8 mouse cellular contexts compared by ENCODE assay signal in genomic region chr17:27797341-27797872, GRCm38 (mm10). TPM values are rescaled to one million over a fixed set of nuclear protein-coding genes. Genes with fewer than 3 reads are reported as not detected.
A peak's percentile ranks its signal among the peaks of the same experiment; 100 is the strongest.
DNase-seq lines count a peak whose midpoint lies in the region; ATAC-seq and TF ChIP-seq lines count a peak whose summit lies in the region.

No protein-coding gene starts in this region.

- H3K4me3 ChIP-seq in layer of hippocampus, adult 2 months, result peak overlapping the region; percentile 7; the same call in 1 of the 2 replicates
- no peak overlapping the region for H3K4me3 ChIP-seq in embryonic facial prominence, embryonic 15.5 days (replicated peaks)
- peak overlapping the region; percentile 45 for H3K4me3 ChIP-seq in heart, embryonic 16.5 days (ENCODE audit: low read length)
- H3K4me3 ChIP-seq in lung, postnatal 0 days (ENCODE audit: low read depth, low read length), result no peak overlapping the region

- H3K9ac ChIP-seq in embryonic facial prominence, embryonic 15.5 days, result no peak overlapping the region
- peak overlapping the region; percentile 54 for H3K9ac ChIP-seq in heart, embryonic 16.5 days (ENCODE audit: low read length)
- 0 out of 2 replicates have a peak overlapping the region, but pooled peaks have one; percentile 3 for H3K9ac ChIP-seq in lung, postnatal 0 days (replicated peaks; ENCODE audit: low read depth)

- WGBS in embryonic facial prominence, embryonic 15.5 days, result 33% methylated on average over 11 of the region's 11 CpGs
- 5% methylated on average over 11 of the region's 11 CpGs for WGBS in heart, embryonic 16.5 days
- 22% methylated on average over 11 of the region's 11 CpGs for WGBS in lung, postnatal 0 days

- H3K27me3 ChIP-seq in embryonic facial prominence, embryonic 15.5 days, result no peaks in the 10 kb centered on the region
- no peaks in the 10 kb centered on the region for H3K27me3 ChIP-seq in heart, embryonic 16.5 days (ENCODE audit: control insufficient read depth, insufficient read depth, low read length)
- H3K27me3 ChIP-seq in lung, postnatal 0 days (replicated peaks; ENCODE audit: insufficient read depth, low read length), result no peaks in the 10 kb centered on the region

- H3K27ac ChIP-seq in layer of hippocampus, adult 2 months, result peak overlapping the region; percentile 79
- peak overlapping the region; percentile 82 for H3K27ac ChIP-seq in embryonic facial prominence, embryonic 15.5 days (replicated peaks)
- peak overlapping the region; percentile 89 for H3K27ac ChIP-seq in heart, embryonic 16.5 days (ENCODE audit: low read length)
- H3K27ac ChIP-seq in lung, postnatal 0 days (ENCODE audit: low read length), result peak overlapping the region; percentile 66

- peak overlapping the region; percentile 34 for H3K4me2 ChIP-seq in embryonic facial prominence, embryonic 15.5 days (replicated peaks)
- H3K4me2 ChIP-seq in heart, embryonic 16.5 days (ENCODE audit: low read depth, low read length), result peak overlapping the region; percentile 75
- H3K4me2 ChIP-seq in lung, postnatal 0 days (replicated peaks; ENCODE audit: low read depth, low read length), result peak overlapping the region; percentile 23; the same call in 1 of the 2 replicates

- TF ChIP-seq CTCF in layer of hippocampus, adult 2 months (conservative IDR thresholded peaks at IDR 0.05), result no peak
- TF ChIP-seq CTCF in lung, postnatal 0 days (IDR thresholded peaks at IDR 0.05), result no peak

- peak in 1 of 2 experiments; percentile 24 for DNase-seq in layer of hippocampus, adult 2 months (ENCODE audit: low spot score in 2 of 2)
- no peak for DNase-seq in layer of hippocampus, adult 9-10 months (ENCODE audit: low spot score)
- DNase-seq in kidney, postnatal 10 days, result peak; percentile 61
- peak; percentile 68 for DNase-seq in lung, postnatal 0 days (ENCODE audit: low spot score)
- DNase-seq in right cerebral cortex, postnatal 4 days, result peak; percentile 14
- DNase-seq in left cerebral cortex, adult 11 months (ENCODE audit: low spot score), result no peak

- no peak for TF ChIP-seq EP300 in lung, postnatal 0 days (IDR thresholded peaks at IDR 0.05)

- ATAC-seq in embryonic facial prominence, embryonic 15.5 days (ENCODE audit: insufficient number of reproducible peaks, low FRiP score, low TSS enrichment, low read depth), result no peak
- peak; percentile 33; the same call in 1 of the 2 replicates for ATAC-seq in heart, embryonic 16.5 days (replicated peaks; ENCODE audit: extremely low read depth, insufficient read depth, low FRiP score)
- ATAC-seq in lung, postnatal 0 days, result peak; percentile 29

- H3K36me3 ChIP-seq in embryonic facial prominence, embryonic 15.5 days, result no peaks in the 10 kb centered on the region
- H3K36me3 ChIP-seq in heart, embryonic 16.5 days (ENCODE audit: control insufficient read depth, insufficient read depth), result 0 out of 2 replicates have a peak, but pooled peaks cover 3% of the 10 kb centered on the region
- H3K36me3 ChIP-seq in lung, postnatal 0 days (ENCODE audit: insufficient read depth, low read length), result no peaks in the 10 kb centered on the region

- H3K9me3 ChIP-seq in embryonic facial prominence, embryonic 15.5 days (replicated peaks), result no peaks in the 10 kb centered on the region
- no peaks in the 10 kb centered on the region for H3K9me3 ChIP-seq in heart, embryonic 16.5 days (replicated peaks; ENCODE audit: control insufficient read depth, low read length)
- no peaks in the 10 kb centered on the region for H3K9me3 ChIP-seq in lung, postnatal 0 days (ENCODE audit: low read length)

- peaks cover 52% of the 10 kb centered on the region for H3K4me1 ChIP-seq in embryonic facial prominence, embryonic 15.5 days
- peaks cover 28% of the 10 kb centered on the region for H3K4me1 ChIP-seq in heart, embryonic 16.5 days (ENCODE audit: control insufficient read depth, insufficient read depth, low read length)
- peaks cover 26% of the 10 kb centered on the region for H3K4me1 ChIP-seq in lung, postnatal 0 days (ENCODE audit: insufficient read depth, low read depth, low read length)

RNA-seq across cellular contexts. Expression of gene D17Wsu92e, which starts 23.0 kb away (rescaled TPM):
- total RNA-seq in layer of hippocampus, adult 2 months (2021), result 100 to 1,000 TPM; 192 to 197 TPM
- polyA plus RNA-seq in embryonic facial prominence, embryonic 15.5 days (2015; fragmentation: Nextera tagmentation; extraction: Ambion mirVana), result 18.2 and 20.6 TPM in 2 replicates
- 15.4 and 16.0 TPM in 2 replicates for polyA plus RNA-seq in heart, embryonic 16.5 days (2015; fragmentation: Nextera tagmentation; extraction: Ambion mirVana)
- polyA plus RNA-seq in lung, postnatal 0 days (2015; fragmentation: Nextera tagmentation; extraction: Ambion mirVana), result 17.6 and 20.3 TPM in 2 replicates

RNA-seq across cellular contexts. Expression of gene Snrpc, which starts 40.5 kb away (rescaled TPM):
- 10 to 100 TPM; 46.7 to 51.1 TPM for total RNA-seq in layer of hippocampus, adult 2 months (2021)
- 271 and 285 TPM in 2 replicates for polyA plus RNA-seq in embryonic facial prominence, embryonic 15.5 days (2015; fragmentation: Nextera tagmentation; extraction: Ambion mirVana)
- 186 and 189 TPM in 2 replicates for polyA plus RNA-seq in heart, embryonic 16.5 days (2015; fragmentation: Nextera tagmentation; extraction: Ambion mirVana)
- 172 and 185 TPM in 2 replicates for polyA plus RNA-seq in lung, postnatal 0 days (2015; fragmentation: Nextera tagmentation; extraction: Ambion mirVana)

RNA-seq across cellular contexts. Expression of gene Uhrf1bp1, which starts 58.8 kb away (rescaled TPM):
- 10 to 100 TPM; 13.5 to 13.9 TPM for total RNA-seq in layer of hippocampus, adult 2 months (2021)
- 5.1 and 6.2 TPM in 2 replicates for polyA plus RNA-seq in embryonic facial prominence, embryonic 15.5 days (2015; fragmentation: Nextera tagmentation; extraction: Ambion mirVana)
- 2.4 and 3.0 TPM in 2 replicates for polyA plus RNA-seq in heart, embryonic 16.5 days (2015; fragmentation: Nextera tagmentation; extraction: Ambion mirVana)
- 1.5 and 1.6 TPM in 2 replicates for polyA plus RNA-seq in lung, postnatal 0 days (2015; fragmentation: Nextera tagmentation; extraction: Ambion mirVana)

Comparison
In these comparisons a context has a peak if more than half of its experiments do, and no peak if none do; other contexts are left out.
1. DNase-seq: peak in kidney, postnatal 10 days (single experiment), lung, postnatal 0 days (single experiment) and right cerebral cortex, postnatal 4 days (single experiment); none in layer of hippocampus, adult 9-10 months (single experiment) and left cerebral cortex, adult 11 months (single experiment).
2. H3K4me3 ChIP-seq: peak in layer of hippocampus, adult 2 months (single experiment) and heart, embryonic 16.5 days (single experiment); none in embryonic facial prominence, embryonic 15.5 days (single experiment) and lung, postnatal 0 days (single experiment).
3. H3K4me2 ChIP-seq: peak in every context shown above with its lines; median percentile 75 in heart, embryonic 16.5 days; 34 in embryonic facial prominence, embryonic 15.5 days; 23 in lung, postnatal 0 days.
4. Peak in every context shown above with its lines, with median percentiles within 50 percentile points of each other: H3K27ac ChIP-seq.